Mouse (Mus musculus) embryonic facial prominence, embryonic 11.5 days (tissue): ENCODE results near the gene Tmprss11c. TPM values are rescaled to one million over a fixed set of nuclear protein-coding genes. Genes with fewer than 3 reads are reported as not detected.

ENCODE experiments used
- ATAC-seq: fragments of 200-750 bp; cut with Nextera tagmentation; replicated peaks from 2 replicates; pipeline ENCODE4 v1.8.0; 2017; ENCODE audit warnings: low read depth; ENCODE audit not compliant: insufficient number of reproducible peaks, low FRiP score, low TSS enrichment
- DNase-seq: peaks from one replicate; pipeline ENCODE4 v3.0.0-alpha.2; 2015; ENCODE audit warnings: low spot score
- H3K27ac ChIP-seq: fragments of 300-500 bp; sonication (generic); replicated peaks from 2 replicates; pipeline ENCODE4 v1.5.1; 2014; ENCODE audit warnings: mild to moderate bottlenecking, low read depth, low read length, control low read depth
- H3K27me3 ChIP-seq: fragments of 300-500 bp; sonication (generic); 2 replicates; pipeline ENCODE4 v1.6.1; 2014; ENCODE audit warnings: mild to moderate bottlenecking, low read length, moderate library complexity, mixed read lengths; ENCODE audit not compliant: control insufficient read depth, insufficient read depth
- H3K36me3 ChIP-seq: fragments of 300-500 bp; sonication (generic); replicated peaks from 2 replicates; pipeline ENCODE4 v1.6.1; 2014; ENCODE audit warnings: low read depth, mild to moderate bottlenecking, low read length, moderate library complexity, mixed read lengths; ENCODE audit not compliant: control insufficient read depth, insufficient read depth
- H3K4me1 ChIP-seq: fragments of 300-500 bp; sonication (generic); 2 replicates; pipeline ENCODE4 v1.6.1; 2014; ENCODE audit warnings: low read length, mixed read lengths; ENCODE audit not compliant: control insufficient read depth, insufficient read depth
- H3K4me2 ChIP-seq: fragments of 300-500 bp; sonication (generic); 2 replicates; pipeline ENCODE4 v1.6.1; 2014; ENCODE audit warnings: low read depth, mild to moderate bottlenecking, control low read depth, low read length, moderate library complexity
- H3K4me3 ChIP-seq: fragments of 300-500 bp; sonication (generic); 2 replicates; pipeline ENCODE4 v1.5.1; 2014; ENCODE audit warnings: low read depth, low read length, control low read depth
- H3K9ac ChIP-seq: fragments of 300-500 bp; sonication (generic); replicated peaks from 2 replicates; pipeline ENCODE4 v1.6.1; 2014; ENCODE audit warnings: mild to moderate bottlenecking, control low read depth, low read length
- H3K9me3 ChIP-seq: fragments of 300-500 bp; sonication (generic); replicated peaks from 2 replicates; pipeline ENCODE4 v1.6.1; 2016; ENCODE audit warnings: mild to moderate bottlenecking, low read length, inconsistent platforms, mixed read lengths; ENCODE audit not compliant: control insufficient read depth
- WGBS: fragments of 180-500 bp; shearing (Covaris S2); extraction: QIAGEN DNeasy Blood & Tissue Kit; methylation state at CpG from one replicate; pipeline ENCODE4 v1.1.7; 2014; 5-methylcytosine and 5-hydroxymethylcytosine counted together
- polyA plus RNA-seq: library from polyadenylated mRNA; unstranded; fragments of >200 nt; fragmentation: Nextera tagmentation; extraction: Ambion mirVana; gene quantifications from 2 replicates; pipeline ENCODE4 v1.2.1, GENCODE M21; 2014

Tmprss11c gene
- polyA plus RNA-seq, 1 experiment from 2014 or later: not detected

DNA sequence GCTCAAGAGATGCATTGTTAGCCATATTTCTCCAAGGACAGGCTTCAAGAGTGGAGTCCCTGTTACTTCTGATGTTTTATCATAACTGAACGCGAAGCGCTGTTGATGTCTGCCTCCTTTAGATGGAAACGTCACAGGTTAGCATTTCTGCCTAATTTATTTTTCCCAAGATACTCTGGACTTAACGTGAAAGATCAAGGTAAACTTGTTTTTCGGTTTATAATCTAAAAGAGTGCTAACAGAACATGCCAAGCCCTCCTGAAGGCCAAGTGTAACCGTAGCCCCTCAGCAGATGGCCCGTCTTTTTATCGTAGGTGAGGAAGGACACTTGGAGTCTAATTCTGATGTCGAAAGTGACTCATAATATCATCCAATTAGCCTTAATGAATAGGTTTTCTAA, 91.3 kb downstream of the Tmprss11c start, which contains the start of gene Gnrhr:
TSS of gene Gnrhr (minus strand) at position 101 of the 400 bp plus-strand sequence.
- no peak within 1 kb of the TSS for H3K4me2 ChIP-seq
- ATAC-seq (no peak), DNase-seq (no peak)
- no peaks in the 10 kb centered on the region for H3K36me3 ChIP-seq
- 88% methylated on average over 10 of the region's 10 CpGs for WGBS
- no peaks in the 10 kb centered on the region for H3K27me3 ChIP-seq
- no peak within 1 kb of the TSS for H3K4me3 ChIP-seq
- no peak within 1 kb of the TSS for H3K27ac ChIP-seq
- no peaks in the 10 kb centered on the region for H3K4me1 ChIP-seq
- H3K9ac ChIP-seq: no peak within 1 kb of the TSS
- no peaks in the 10 kb centered on the region for H3K9me3 ChIP-seq

DNA sequence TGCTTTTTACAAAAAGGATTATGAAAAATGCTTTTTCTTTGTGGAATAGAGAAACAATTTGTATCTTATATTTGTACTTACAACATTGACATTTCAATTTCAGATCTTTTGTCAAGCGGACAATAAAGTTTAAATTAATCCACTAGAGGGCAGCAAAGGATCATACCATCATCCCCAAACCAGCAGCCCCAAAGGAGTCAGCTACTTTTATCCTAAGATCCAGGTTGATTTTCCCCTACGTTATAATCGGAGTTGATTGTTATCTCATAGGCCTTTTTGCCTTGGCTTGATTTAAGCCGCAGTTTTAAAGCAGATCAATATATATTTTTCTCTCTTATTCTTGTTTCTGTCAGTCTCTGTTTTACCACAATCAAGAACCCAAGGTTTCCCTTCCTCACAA, 97.8 kb downstream of the Tmprss11c start:
- no peaks in the 10 kb centered on the region for H3K27me3 ChIP-seq
- no peak for ATAC-seq
- 25% methylated on average over 4 of the region's 4 CpGs for WGBS
- H3K9me3 ChIP-seq: no peaks in the 10 kb centered on the region
- peak; percentile 73 for DNase-seq
- H3K9ac ChIP-seq: no peak overlapping the region
- H3K4me3 ChIP-seq: no peak overlapping the region
- no peaks in the 10 kb centered on the region for H3K4me1 ChIP-seq
- no peak overlapping the region for H3K4me2 ChIP-seq
- H3K27ac ChIP-seq: no peak overlapping the region
- H3K36me3 ChIP-seq: no peaks in the 10 kb centered on the region

DNA sequence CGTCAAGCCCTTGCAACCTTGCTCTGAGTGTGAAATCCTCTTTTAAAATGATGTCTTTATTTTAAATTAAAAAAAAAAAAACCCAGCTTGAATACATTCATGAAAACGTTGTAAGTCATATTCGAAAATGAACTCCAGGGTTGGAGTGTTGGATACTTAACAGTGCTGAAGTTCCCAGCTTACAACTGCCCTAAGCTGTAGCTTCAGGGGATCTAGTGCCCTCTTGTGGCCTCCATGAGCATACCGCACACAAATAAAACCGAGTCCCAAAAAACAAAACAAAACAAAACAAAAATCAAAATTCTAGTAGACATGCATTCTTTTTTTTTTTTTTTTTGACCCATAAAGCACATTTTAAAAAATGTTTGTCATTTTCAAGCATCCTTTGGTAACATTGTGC, 98.3 kb downstream of the Tmprss11c start:
- Histone ChIP-seq H3K36me3 (no peaks in the 10 kb centered on the region), H3K4me3 (no peak overlapping the region), H3K27me3 (no peaks in the 10 kb centered on the region), H3K4me1 (no peaks in the 10 kb centered on the region), H3K4me2 (no peak overlapping the region), H3K27ac (no peak overlapping the region), H3K9ac (no peak overlapping the region), H3K9me3 (no peaks in the 10 kb centered on the region)
- ATAC-seq (no peak), DNase-seq (peak; percentile 68)
- 25% methylated on average over 5 of the region's 5 CpGs for WGBS

DNA sequence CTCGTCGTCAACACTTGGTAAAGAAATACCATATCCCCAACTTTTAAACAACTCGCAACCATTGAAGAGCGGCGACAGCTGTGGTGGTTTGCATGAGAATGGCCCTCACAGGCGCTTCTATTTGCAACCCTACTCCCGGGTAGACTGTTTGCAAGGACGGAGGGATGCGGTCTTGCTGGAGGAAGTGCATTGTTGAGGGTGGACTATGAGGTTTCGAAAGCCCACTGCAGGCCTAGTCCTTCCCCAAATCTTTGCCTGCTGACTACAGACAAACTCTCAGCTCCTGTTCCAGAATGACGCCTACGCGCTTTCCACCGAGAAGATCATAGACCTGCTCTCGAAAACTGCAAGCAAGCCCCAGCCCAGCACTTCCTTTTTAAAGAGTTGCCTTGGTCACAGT, 98.8 kb downstream of the Tmprss11c start:
- no peak overlapping the region for H3K4me3 ChIP-seq
- ATAC-seq: no peak
- H3K4me2 ChIP-seq: no peak overlapping the region
- H3K27me3 ChIP-seq: no peaks in the 10 kb centered on the region
- no peak overlapping the region for H3K27ac ChIP-seq
- no peak for DNase-seq
- no peaks in the 10 kb centered on the region for H3K36me3 ChIP-seq
- no peaks in the 10 kb centered on the region for H3K4me1 ChIP-seq
- no peaks in the 10 kb centered on the region for H3K9me3 ChIP-seq
- no peak overlapping the region for H3K9ac ChIP-seq
- 42% methylated on average over 15 of the region's 15 CpGs for WGBS

DNA sequence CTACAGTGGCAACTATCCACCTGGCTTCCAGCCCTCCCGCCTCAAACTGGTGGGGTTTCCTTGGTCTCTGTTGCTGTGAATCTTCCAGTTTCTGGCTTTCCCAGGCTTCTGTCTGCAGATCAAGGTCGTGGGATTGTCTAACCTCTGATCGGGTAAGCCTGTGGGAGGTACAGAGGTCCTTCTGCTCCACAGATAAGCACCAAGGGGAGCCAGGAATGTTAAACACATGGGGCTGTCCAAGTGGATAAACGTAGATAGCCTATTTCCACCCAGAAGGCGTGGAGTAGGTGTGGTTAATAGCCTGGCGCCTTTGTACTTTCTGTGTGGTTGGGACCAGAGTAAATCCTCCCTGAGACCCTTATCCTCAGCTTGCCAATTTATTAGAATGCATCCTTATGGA, 101.7 kb downstream of the Tmprss11c start:
- H3K4me3 ChIP-seq: no peak overlapping the region
- 83% methylated on average over 6 of the region's 6 CpGs for WGBS
- DNase-seq (no peak), ATAC-seq (no peak)
- no peaks in the 10 kb centered on the region for H3K9me3 ChIP-seq
- no peak overlapping the region for H3K27ac ChIP-seq
- no peak overlapping the region for H3K4me2 ChIP-seq
- no peaks in the 10 kb centered on the region for H3K27me3 ChIP-seq
- no peaks in the 10 kb centered on the region for H3K4me1 ChIP-seq
- no peaks in the 10 kb centered on the region for H3K36me3 ChIP-seq
- no peak overlapping the region for H3K9ac ChIP-seq

Other genes starting within 250 kb of the Tmprss11c start
- 50.7 and 54.0 TPM in 2 replicates for gene Cenpc1, start 223.7 kb downstream of the Tmprss11c start, polyA plus RNA-seq
- 0.17 TPM in 1 of 2 replicates, not detected in the other for gene Stap1, start 217.6 kb downstream of the Tmprss11c start, polyA plus RNA-seq
- gene Uba6, start 116.5 kb downstream of the Tmprss11c start, polyA plus RNA-seq: 24.8 and 27.4 TPM in 2 replicates
- gene Gnrhr, start 91.4 kb downstream of the Tmprss11c start, polyA plus RNA-seq: not detected in 2 replicates
- 0.13 TPM in 1 of 2 replicates, not detected in the other for gene Tmprss11d, start 84.1 kb upstream of the Tmprss11c start, polyA plus RNA-seq
- 0.13 TPM in 1 of 2 replicates, not detected in the other for gene Tmprss11a, start 179.7 kb upstream of the Tmprss11c start, polyA plus RNA-seq
- 0.07 TPM in 1 of 2 replicates, not detected in the other for gene Tmprss11g, start 229.3 kb upstream of the Tmprss11c start, polyA plus RNA-seq